Mouse (Mus musculus): ENCODE data around the gene Piwil4. TPM values are rescaled to one million over a fixed set of nuclear protein-coding genes. Genes with fewer than 3 reads are reported as not detected.
"Not testable (repeated sequence)": the region's sequence is repeated elsewhere in the genome, so short reads cannot be mapped to it uniquely, and the experiment has no call there.

Gene Piwil4
- total and polyA plus RNA-seq, 3 experiments: 0.01 to 0.76 TPM; not detected in 1

DNA sequence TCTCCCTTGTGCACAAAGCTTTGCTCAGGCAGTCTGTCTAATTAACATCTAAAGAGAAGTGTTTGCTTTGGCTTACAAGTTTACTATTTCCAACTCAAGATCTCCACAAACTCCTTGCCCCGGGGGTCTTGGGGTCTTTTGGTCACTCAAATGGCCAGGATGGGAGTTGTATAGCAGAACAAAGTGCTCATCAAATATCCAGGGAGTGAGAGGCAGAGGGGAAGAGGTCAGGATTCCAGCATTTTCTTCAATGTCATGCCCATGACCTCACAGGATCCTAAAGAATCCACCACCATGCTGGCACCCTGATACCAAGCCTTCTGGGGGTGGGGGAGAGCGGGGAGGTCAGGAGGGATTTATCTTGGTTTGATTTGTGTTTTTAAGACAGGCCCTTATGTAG, 59.9 kb downstream of the Piwil4 start:
- no peak for TF ChIP-seq TAL1 (conservative IDR thresholded peaks at IDR 0.05; ENCODE audit: low read depth, low read length)
- TF ChIP-seq GATA1 (IDR thresholded peaks at IDR 0.05; ENCODE audit: borderline replicate concordance, low read length): no peak
- TF ChIP-seq CTCF (IDR thresholded peaks at IDR 0.05; ENCODE audit: low read depth, low read length): no peak
- no peak for TF ChIP-seq POLR2AphosphoS5 (IDR thresholded peaks at IDR 0.05; ENCODE audit: insufficient replicate concordance, low read depth, low read length)
- TF ChIP-seq GATA2 (IDR thresholded peaks at IDR 0.05; ENCODE audit: borderline replicate concordance, low read depth, low read length): no peak
- DNase-seq (ENCODE audit: low spot score) (no peak), ATAC-seq (ENCODE audit: extremely low read depth, insufficient number of reproducible peaks, low FRiP score, poor library complexity, severe bottlenecking) (no peak)
- Histone ChIP-seq H3K9me3 (replicated peaks) (no peaks in the 10 kb centered on the region), H3K36me3 (replicated peaks) (no peaks in the 10 kb centered on the region), H3K27me3 (ENCODE audit: insufficient read depth, low read length) (0 out of 2 replicates have a peak, but pooled peaks cover 8% of the 10 kb centered on the region), H3K4me1 (ENCODE audit: insufficient read depth, low read depth, low read length) (no peaks in the 10 kb centered on the region), H3K4me3 (ENCODE audit: low read depth, low read length) (no peak overlapping the region)

DNA sequence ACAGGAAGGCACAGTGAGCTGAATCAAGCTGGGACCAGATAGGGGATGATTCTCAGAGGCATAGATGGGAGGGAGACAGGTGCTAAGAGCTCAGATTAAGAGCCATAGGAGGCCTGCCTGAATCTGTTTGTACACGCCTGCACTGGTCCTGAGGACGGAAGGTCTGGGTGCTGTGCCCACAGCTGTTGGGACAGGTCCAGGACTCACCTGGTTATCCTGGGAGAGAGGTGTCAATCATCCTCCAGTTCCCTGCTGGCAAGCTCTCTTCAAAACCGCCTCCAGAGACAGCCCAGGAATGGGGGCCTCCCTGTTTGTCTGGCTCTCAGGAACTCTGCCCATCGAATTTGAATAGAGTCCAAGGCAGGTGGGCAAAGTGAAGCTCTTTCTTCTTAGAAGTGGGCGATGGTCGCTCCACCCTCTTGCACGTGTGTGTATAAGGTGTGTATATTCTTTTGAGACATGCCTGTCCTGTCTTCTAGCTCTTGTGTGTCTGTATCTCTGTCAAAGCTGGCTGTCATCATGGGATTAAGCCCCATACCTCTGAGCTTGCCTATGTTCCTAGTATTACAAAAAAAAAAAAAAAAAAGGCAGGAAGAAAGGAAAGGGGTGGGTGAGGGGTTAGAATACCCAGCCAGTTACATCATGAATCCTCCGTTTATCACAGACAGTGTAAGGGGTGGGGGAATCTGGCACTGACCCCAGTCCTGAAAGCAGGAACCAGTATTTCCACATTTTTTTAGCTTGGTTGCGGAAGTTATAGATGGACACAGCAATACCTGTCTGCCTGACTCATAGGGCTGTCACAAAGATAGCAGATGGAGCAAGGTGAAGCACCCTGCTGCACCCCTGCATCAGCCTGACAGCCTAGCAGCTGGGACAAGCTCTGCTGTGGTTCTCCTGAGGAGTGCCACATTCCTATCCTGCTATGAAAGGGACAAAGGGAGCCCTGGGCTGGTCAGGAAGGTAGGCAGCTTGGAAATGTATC, 64.5 kb downstream of the Piwil4 start:
- no peak for TF ChIP-seq TAL1 (conservative IDR thresholded peaks at IDR 0.05; ENCODE audit: low read depth, low read length)
- Histone ChIP-seq H3K4me1 (ENCODE audit: insufficient read depth, low read depth, low read length) (no peaks in the 10 kb centered on the region), H3K9me3 (replicated peaks) (no peaks in the 10 kb centered on the region), H3K4me3 (ENCODE audit: low read depth, low read length) (no peak overlapping the region), H3K36me3 (replicated peaks) (no peaks in the 10 kb centered on the region), H3K27me3 (ENCODE audit: insufficient read depth, low read length) (0 out of 2 replicates have a peak, but pooled peaks cover 7% of the 10 kb centered on the region)
- ATAC-seq (ENCODE audit: extremely low read depth, insufficient number of reproducible peaks, low FRiP score, poor library complexity, severe bottlenecking) (no peak), DNase-seq (ENCODE audit: low spot score) (no peak)

DNA sequence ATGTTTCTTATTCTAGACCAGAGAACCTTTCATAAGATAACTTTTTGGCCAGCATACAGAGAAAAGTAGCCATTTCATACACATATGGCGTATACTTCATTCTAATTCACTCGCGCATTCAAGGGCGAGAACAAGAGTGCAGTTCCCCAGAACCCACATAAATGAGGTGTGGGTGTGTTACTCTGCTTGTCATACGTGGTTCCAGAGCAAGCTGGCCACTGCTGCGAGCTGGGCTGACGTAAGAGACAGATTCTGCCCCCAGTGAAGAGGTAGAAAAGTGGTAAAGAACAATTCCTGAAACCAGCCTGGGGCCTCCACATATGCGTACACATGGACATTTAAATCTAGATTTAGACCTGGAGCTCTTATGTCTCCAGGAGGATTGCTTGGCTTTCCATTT, 66.0 kb downstream of the Piwil4 start:
- DNase-seq (ENCODE audit: low spot score) (no peak), ATAC-seq (ENCODE audit: extremely low read depth, insufficient number of reproducible peaks, low FRiP score, poor library complexity, severe bottlenecking) (no peak)
- 0 out of 2 replicates have a peak, but pooled peaks cover 7% of the 10 kb centered on the region for H3K27me3 ChIP-seq (ENCODE audit: insufficient read depth, low read length)
- H3K9me3 ChIP-seq (replicated peaks): no peaks in the 10 kb centered on the region
- no peaks in the 10 kb centered on the region for H3K4me1 ChIP-seq (ENCODE audit: insufficient read depth, low read depth, low read length)
- no peaks in the 10 kb centered on the region for H3K36me3 ChIP-seq (replicated peaks)
- no peak for TF ChIP-seq GATA1 (IDR thresholded peaks at IDR 0.05; ENCODE audit: borderline replicate concordance, low read length)
- no peak for TF ChIP-seq TAL1 (conservative IDR thresholded peaks at IDR 0.05; ENCODE audit: low read depth, low read length)
- no peak for TF ChIP-seq CTCF (IDR thresholded peaks at IDR 0.05; ENCODE audit: low read depth, low read length)
- no peak for TF ChIP-seq POLR2AphosphoS5 (IDR thresholded peaks at IDR 0.05; ENCODE audit: insufficient replicate concordance, low read depth, low read length)
- TF ChIP-seq GATA2 (IDR thresholded peaks at IDR 0.05; ENCODE audit: borderline replicate concordance, low read depth, low read length): no peak
- no peak overlapping the region for H3K4me3 ChIP-seq (ENCODE audit: low read depth, low read length)

DNA sequence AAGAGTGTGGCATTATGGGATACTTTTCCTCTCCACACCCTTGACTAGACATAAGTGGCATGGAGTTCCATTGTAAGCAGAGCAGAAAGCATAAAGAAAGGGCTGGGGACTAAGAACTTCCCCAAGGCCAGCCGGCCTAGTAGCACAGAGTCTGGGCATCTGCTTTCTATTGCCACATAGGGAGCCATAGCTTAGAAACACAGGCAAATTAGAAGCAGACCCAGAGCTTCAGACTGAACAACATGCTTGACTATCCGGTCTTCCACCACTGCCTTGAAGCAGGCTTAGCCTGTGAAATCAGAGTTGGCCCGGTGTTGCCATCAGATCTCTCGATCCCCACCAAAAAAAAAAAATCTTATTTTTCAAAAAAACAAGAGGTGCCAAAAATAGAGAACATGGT, 67.4 kb downstream of the Piwil4 start:
- Histone ChIP-seq H3K27me3 (ENCODE audit: insufficient read depth, low read length) (0 out of 2 replicates have a peak, but pooled peaks cover 7% of the 10 kb centered on the region), H3K4me1 (ENCODE audit: insufficient read depth, low read depth, low read length) (no peaks in the 10 kb centered on the region), H3K9me3 (replicated peaks) (no peaks in the 10 kb centered on the region), H3K36me3 (replicated peaks) (no peaks in the 10 kb centered on the region), H3K4me3 (ENCODE audit: low read depth, low read length) (no peak overlapping the region)
- DNase-seq (ENCODE audit: low spot score) (no peak), ATAC-seq (ENCODE audit: extremely low read depth, insufficient number of reproducible peaks, low FRiP score, poor library complexity, severe bottlenecking) (no peak)
- TF ChIP-seq GATA1 (IDR thresholded peaks at IDR 0.05; ENCODE audit: borderline replicate concordance, low read length): no peak
- no peak for TF ChIP-seq TAL1 (conservative IDR thresholded peaks at IDR 0.05; ENCODE audit: low read depth, low read length)
- TF ChIP-seq GATA2 (IDR thresholded peaks at IDR 0.05; ENCODE audit: borderline replicate concordance, low read depth, low read length): no peak
- TF ChIP-seq POLR2AphosphoS5 (IDR thresholded peaks at IDR 0.05; ENCODE audit: insufficient replicate concordance, low read depth, low read length): no peak
- no peak for TF ChIP-seq CTCF (IDR thresholded peaks at IDR 0.05; ENCODE audit: low read depth, low read length)

DNA sequence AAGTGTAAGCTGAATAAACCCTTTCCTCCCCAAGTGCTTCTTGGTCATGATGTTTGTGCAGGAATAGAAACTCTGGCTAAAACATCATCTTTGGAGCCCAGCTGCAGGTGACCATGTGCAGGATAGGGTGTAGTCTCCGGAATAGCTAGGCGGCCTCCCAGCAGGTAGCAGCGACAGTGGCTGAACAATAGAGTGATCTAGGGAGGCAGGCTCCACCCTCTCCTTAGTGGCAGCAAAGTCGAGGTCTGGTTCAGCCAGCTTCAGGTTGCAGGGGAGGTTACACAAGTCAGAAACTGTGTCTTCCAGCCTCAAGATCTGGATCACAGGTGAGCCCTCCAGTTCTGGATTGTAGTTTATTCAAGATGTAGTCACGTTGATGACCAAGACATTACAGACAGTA, 68.6 kb downstream of the Piwil4 start:
- not testable (repeated sequence) for H3K9me3 ChIP-seq (replicated peaks); ATAC-seq (ENCODE audit: extremely low read depth, insufficient number of reproducible peaks, low FRiP score, poor library complexity, severe bottlenecking); H3K4me3 ChIP-seq (ENCODE audit: low read depth, low read length); H3K36me3 ChIP-seq (replicated peaks); H3K4me1 ChIP-seq (ENCODE audit: insufficient read depth, low read depth, low read length); DNase-seq (ENCODE audit: low spot score); H3K27me3 ChIP-seq (ENCODE audit: insufficient read depth, low read length)

DNA sequence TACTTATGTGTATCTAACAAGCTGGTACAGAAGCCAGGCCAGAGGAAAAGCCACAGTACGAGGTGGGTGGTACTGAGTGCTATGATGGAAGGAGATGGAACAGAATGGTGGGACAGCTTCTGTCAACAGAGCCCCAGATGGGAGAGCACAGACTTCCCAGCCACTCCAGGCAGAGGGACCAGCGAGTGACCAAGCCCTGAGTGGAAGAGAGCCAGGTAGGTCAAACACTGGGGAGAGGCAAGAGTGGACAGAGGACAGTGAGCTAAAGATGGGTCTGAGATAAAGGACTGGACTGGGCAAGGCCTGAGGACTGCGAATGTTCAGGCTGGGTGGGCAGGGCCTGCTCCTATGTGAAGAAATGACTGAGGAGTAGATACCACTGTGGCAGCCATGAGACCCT, 72.2 kb downstream of the Piwil4 start:
- Histone ChIP-seq H3K36me3 (replicated peaks) (no peaks in the 10 kb centered on the region), H3K27me3 (ENCODE audit: insufficient read depth, low read length) (peaks cover 10% of the 10 kb centered on the region), H3K9me3 (replicated peaks) (no peaks in the 10 kb centered on the region), H3K4me1 (ENCODE audit: insufficient read depth, low read depth, low read length) (no peaks in the 10 kb centered on the region), H3K4me3 (ENCODE audit: low read depth, low read length) (no peak overlapping the region)
- TF ChIP-seq CTCF (IDR thresholded peaks at IDR 0.05; ENCODE audit: low read depth, low read length) (no peak), GATA1 (IDR thresholded peaks at IDR 0.05; ENCODE audit: borderline replicate concordance, low read length) (no peak), TAL1 (conservative IDR thresholded peaks at IDR 0.05; ENCODE audit: low read depth, low read length) (no peak), POLR2AphosphoS5 (IDR thresholded peaks at IDR 0.05; ENCODE audit: insufficient replicate concordance, low read depth, low read length) (no peak), GATA2 (IDR thresholded peaks at IDR 0.05; ENCODE audit: borderline replicate concordance, low read depth, low read length) (no peak)
- no peak for ATAC-seq (ENCODE audit: extremely low read depth, insufficient number of reproducible peaks, low FRiP score, poor library complexity, severe bottlenecking)
- DNase-seq (ENCODE audit: low spot score): no peak

All from G1E (cell line).